Mouse (Mus musculus) heart, embryonic 14.5 days (tissue): Measurements from ENCODE around the gene Ccdc96. TPM values are rescaled to one million over a fixed set of nuclear protein-coding genes. Genes with fewer than 3 reads are reported as not detected.

Experiments used
- ATAC-seq: fragments of 200-750 bp; cut with Nextera tagmentation; 2 replicates; pipeline ENCODE4 v1.8.0; 2017; ENCODE audit warnings: low read depth, moderate TSS enrichment; ENCODE audit not compliant: insufficient number of reproducible peaks, insufficient read depth, low FRiP score
- H3K27ac ChIP-seq, 2 experiments: fragments of 200-500 bp in 1 of 2; fragments of 300-500 bp in 1 of 2; sonication (generic) in 1 of 2; replicated peaks in 1 of 2; 2 replicates each; pipeline ENCODE4 v1.5.1; 2012 to 2014; ENCODE audit warnings: low read depth in 2 of 2, low read length in 2 of 2, control low read depth in 1 of 2, mild to moderate bottlenecking in 1 of 2, mixed read lengths in 1 of 2; ENCODE audit not compliant: control insufficient read depth in 1 of 2, insufficient read depth in 1 of 2
- H3K27me3 ChIP-seq: fragments of 300-500 bp; sonication (generic); 2 replicates; pipeline ENCODE4 v1.6.1; 2014; ENCODE audit warnings: mild to moderate bottlenecking, low read length, control low read depth; ENCODE audit not compliant: control insufficient read depth, insufficient read depth
- H3K36me3 ChIP-seq: fragments of 300-500 bp; sonication (generic); 2 replicates; pipeline ENCODE4 v1.6.1; 2014; ENCODE audit warnings: mild to moderate bottlenecking, control low read depth, low read length, mixed read lengths; ENCODE audit not compliant: control insufficient read depth, insufficient read depth
- H3K4me1 ChIP-seq, 2 experiments: fragments of 200-500 bp in 1 of 2; fragments of 300-500 bp in 1 of 2; sonication (generic) in 1 of 2; 2 replicates each; pipeline ENCODE4 v1.6.1; 2012 to 2014; ENCODE audit warnings: low read length in 2 of 2, control low read depth in 1 of 2, mixed read lengths in 1 of 2; ENCODE audit not compliant: control insufficient read depth in 2 of 2, insufficient read depth in 2 of 2
- H3K4me2 ChIP-seq: fragments of 300-500 bp; sonication (generic); 2 replicates; pipeline ENCODE4 v1.6.1; 2014; ENCODE audit warnings: mild to moderate bottlenecking, low read length
- H3K4me3 ChIP-seq, 2 experiments: fragments of 200-500 bp in 1 of 2; fragments of 300-500 bp in 1 of 2; sonication (generic) in 1 of 2; 2 replicates each; pipeline ENCODE4 v1.5.1; 2012 to 2014; ENCODE audit warnings: low read length in 2 of 2, mild to moderate bottlenecking in 2 of 2, control low read depth in 1 of 2, low read depth in 1 of 2, moderate library complexity in 1 of 2; ENCODE audit not compliant: control insufficient read depth in 1 of 2, insufficient read depth in 1 of 2
- H3K9ac ChIP-seq: fragments of 300-500 bp; sonication (generic); 2 replicates; pipeline ENCODE4 v1.6.1; 2014; ENCODE audit warnings: mild to moderate bottlenecking, low read length
- H3K9me3 ChIP-seq: fragments of 300-500 bp; sonication (generic); 2 replicates; pipeline ENCODE4 v1.6.1; 2016; ENCODE audit warnings: low read length, control low read depth; ENCODE audit not compliant: control insufficient read depth
- WGBS: fragments of 180-500 bp; shearing (Covaris S2); extraction: QIAGEN DNeasy Blood & Tissue Kit; methylation state at CpG from one replicate; pipeline ENCODE4 v1.1.7; 2014; 5-methylcytosine and 5-hydroxymethylcytosine counted together
- polyA plus RNA-seq: library from polyadenylated mRNA; unstranded; fragments of >200 nt; fragmentation: Nextera tagmentation; extraction: Ambion mirVana; gene quantifications from 2 replicates; pipeline ENCODE4 v1.2.1, GENCODE M21; 2014

Ccdc96 gene
- polyA plus RNA-seq, 1 experiment from 2014 or later: 0.18 TPM

DNA sequence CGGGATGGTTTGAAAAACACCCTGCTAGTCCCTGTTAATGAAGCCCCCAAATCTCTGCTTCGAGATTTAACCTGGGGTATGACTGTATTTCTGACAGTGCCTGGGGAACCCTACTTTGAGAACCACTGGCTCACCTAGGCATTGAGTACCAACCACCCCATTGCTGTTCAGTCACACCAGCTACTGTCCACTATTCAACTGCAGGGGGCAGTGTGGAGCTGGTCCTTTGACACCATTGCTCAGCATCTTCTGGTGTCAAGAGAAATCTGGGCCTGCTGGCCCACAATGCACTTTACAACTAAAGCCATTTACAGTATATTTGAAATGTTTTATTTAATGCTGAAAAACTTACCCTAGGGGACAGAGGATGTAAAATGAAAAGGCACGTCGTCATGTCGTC lies 10.1 kb upstream of the Ccdc96 start:
- Histone ChIP-seq H3K4me3 (no peak overlapping the region), H3K27ac (no peak overlapping the region), H3K4me2 (no peak overlapping the region), H3K9ac (no peak overlapping the region), H3K4me1 (peaks cover 3 to 5% of the 10 kb centered on the region in 2 experiments; a peak in 3 of 4 replicates), H3K36me3 (peaks cover 65% of the 10 kb centered on the region), H3K9me3 (no peaks in the 10 kb centered on the region), H3K27me3 (no peaks in the 10 kb centered on the region)
- WGBS: 88% methylated on average over 5 of the region's 5 CpGs
- ATAC-seq: no peak

DNA sequence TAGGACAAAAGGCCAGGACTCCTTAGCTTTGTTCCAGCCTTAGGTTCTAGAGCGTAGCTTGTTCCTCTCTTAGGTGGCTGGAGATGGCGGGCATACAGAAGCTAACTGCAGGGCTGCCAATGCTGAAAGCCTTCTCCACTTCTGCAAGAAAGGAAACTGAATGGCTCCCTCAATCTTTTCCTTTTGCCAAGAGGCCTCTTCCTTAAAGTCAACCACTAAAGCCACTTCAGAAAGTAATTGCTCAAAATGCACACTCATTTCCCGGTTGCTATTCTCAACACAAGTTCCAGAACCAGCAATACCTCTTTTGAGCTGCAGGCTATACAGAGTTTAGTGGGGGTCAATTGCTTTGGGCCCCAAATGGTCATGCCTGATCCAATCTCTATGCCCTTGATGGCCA lies 6.9 kb upstream of the Ccdc96 start:
- H3K27me3 ChIP-seq: no peaks in the 10 kb centered on the region
- H3K27ac ChIP-seq: no peak overlapping the region
- no peak overlapping the region for H3K9ac ChIP-seq
- H3K4me3 ChIP-seq: no peak overlapping the region
- H3K9me3 ChIP-seq: no peaks in the 10 kb centered on the region
- peaks cover 37% of the 10 kb centered on the region for H3K36me3 ChIP-seq
- ATAC-seq: no peak
- no peak overlapping the region for H3K4me2 ChIP-seq
- peaks cover 7 to 20% of the 10 kb centered on the region in 2 experiments; a peak in 3 of 4 replicates for H3K4me1 ChIP-seq
- WGBS: 83% methylated on average over 3 of the region's 3 CpGs

DNA sequence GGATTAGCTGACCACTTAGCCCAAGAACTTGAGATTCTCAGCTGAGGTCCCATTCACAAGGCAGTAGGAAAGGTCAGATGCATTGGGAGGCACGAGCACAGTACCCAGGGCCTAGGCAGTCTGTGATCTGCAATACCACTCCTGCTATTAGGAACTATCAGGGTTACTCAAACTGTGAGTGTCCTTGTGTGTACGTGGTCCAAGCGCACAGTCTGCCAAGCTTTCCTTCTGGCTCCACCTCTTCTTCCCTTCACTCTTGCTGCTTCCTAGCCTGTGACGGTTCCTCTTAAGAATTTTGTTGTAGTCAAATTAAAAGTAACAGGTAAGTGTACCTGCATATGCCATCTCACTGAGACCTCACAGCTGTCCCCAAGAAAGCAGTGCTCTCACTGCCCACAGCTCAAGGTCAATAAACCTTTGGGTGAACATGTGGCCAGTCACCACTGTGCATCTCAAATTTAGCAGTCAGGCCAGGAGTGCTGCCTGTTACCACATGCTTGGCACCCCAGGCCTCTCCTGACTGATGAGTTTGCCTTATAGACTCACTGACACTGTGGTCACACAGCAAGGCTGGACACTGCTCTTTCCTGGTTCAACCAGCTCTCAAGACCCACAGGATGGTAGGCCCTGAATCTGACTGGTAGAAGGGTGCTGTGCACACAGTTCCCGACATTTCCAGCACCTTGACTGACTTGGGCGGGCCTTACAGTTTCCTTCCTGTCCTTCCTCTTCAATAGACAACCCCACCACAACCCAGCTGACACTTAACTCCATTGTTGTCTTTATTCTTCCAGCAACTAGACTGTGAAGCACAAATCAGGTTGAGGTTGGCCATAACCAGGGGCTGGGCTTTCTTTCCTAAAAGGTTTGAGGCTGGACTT lies 5.6 kb upstream of the Ccdc96 start:
- Histone ChIP-seq H3K9ac (no peak overlapping the region), H3K4me2 (no peak overlapping the region), H3K27ac (no peak overlapping the region), H3K4me1 (peaks cover 7 to 28% of the 10 kb centered on the region in 2 experiments), H3K9me3 (no peaks in the 10 kb centered on the region), H3K36me3 (peaks cover 24% of the 10 kb centered on the region), H3K27me3 (no peaks in the 10 kb centered on the region), H3K4me3 (no peak overlapping the region)
- 82% methylated on average over 6 of the region's 6 CpGs for WGBS
- ATAC-seq: no peak

DNA sequence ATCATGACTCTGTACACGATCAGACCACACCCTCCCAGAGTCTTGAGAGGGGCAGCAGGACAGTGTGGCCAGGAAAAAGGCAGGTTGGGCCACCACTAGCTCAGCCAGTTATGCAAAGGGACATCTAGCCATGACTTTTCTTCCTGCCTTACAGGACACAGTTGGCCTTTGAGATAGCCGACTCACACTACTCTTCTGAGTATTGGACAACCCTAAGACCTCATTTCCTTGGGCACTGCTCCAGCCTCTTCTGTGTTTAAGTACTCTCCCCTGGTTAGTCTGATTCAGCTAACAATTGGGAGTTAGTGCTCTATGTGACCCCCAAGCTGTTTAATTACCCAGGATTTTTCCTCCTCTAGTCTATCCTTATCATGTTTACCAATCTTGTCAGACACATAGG lies 4.7 kb upstream of the Ccdc96 start:
- ATAC-seq: no peak

DNA sequence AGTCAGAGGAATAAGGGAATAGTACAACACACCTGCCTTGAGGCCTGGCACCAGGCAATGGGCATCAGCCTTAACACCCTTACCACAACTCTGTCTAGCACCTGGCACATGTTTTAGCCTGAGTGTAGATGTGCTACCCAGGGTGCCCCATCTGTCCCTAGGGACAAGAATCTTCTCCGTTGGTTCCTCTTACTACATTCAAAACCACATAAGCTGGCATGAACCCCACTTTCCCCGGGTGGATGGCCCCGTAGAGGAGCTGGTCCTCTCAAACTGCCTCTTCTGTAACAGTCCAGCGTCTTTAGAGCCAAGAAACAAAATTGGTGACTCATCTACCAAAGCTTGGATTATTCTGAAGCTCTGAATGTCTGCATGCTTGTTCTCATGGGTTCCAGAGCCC lies 4.0 kb upstream of the Ccdc96 start:
- Histone ChIP-seq H3K4me3 (no peak overlapping the region), H3K4me2 (no peak overlapping the region), H3K4me1 (peaks cover 14 to 36% of the 10 kb centered on the region in 2 experiments), H3K9ac (0 out of 2 replicates have a peak overlapping the region, but pooled peaks have one; percentile 17), H3K27me3 (peaks cover 7% of the 10 kb centered on the region), H3K36me3 (peaks cover 15% of the 10 kb centered on the region), H3K27ac (no peak overlapping the region), H3K9me3 (no peaks in the 10 kb centered on the region)
- no peak for ATAC-seq
- 92% methylated on average over 4 of the region's 4 CpGs for WGBS

More for the DNA sequence above, 4.7 kb upstream of the Ccdc96 start:
- Histone ChIP-seq H3K27ac (no peak overlapping the region), H3K36me3 (peaks cover 19% of the 10 kb centered on the region), H3K27me3 (peaks cover under 1% of the 10 kb centered on the region; the same call in 1 of the 2 replicates), H3K4me3 (no peak overlapping the region), H3K9ac (no peak overlapping the region), H3K4me1 (peaks cover 7 to 30% of the 10 kb centered on the region in 2 experiments), H3K9me3 (no peaks in the 10 kb centered on the region), H3K4me2 (no peak overlapping the region)
- WGBS: 49% methylated on average over 2 of the region's 2 CpGs

DNA sequence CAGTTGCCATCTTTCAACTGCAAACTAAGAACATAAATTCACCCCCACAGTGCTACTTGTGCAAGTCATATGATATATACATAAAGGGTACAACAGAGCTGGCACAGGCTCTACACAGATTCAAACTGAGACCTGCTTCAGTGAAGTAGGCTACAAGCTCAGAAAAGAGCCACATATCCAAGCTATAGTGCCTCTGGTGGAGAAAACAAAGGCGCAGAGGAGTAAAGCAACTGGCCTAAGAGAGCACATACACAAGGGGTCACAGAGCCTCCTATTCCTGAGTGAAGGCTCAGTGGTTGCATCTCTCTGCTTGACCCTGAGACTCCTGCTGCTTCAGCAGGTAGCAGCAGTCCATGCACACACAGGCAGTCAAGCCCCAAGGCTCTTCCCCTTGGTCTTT lies 3.3 kb upstream of the Ccdc96 start:
- Histone ChIP-seq H3K9ac (0 out of 2 replicates have a peak overlapping the region, but pooled peaks have one; percentile 17), H3K4me3 (no peak overlapping the region), H3K36me3 (peaks cover 10% of the 10 kb centered on the region), H3K4me2 (no peak overlapping the region), H3K9me3 (no peaks in the 10 kb centered on the region), H3K27ac (no peak overlapping the region), H3K27me3 (peaks cover 14% of the 10 kb centered on the region), H3K4me1 (peaks cover 15 to 38% of the 10 kb centered on the region in 2 experiments)
- WGBS: 69% methylated on average over 1 of the region's 1 CpGs
- ATAC-seq: no peak

DNA sequence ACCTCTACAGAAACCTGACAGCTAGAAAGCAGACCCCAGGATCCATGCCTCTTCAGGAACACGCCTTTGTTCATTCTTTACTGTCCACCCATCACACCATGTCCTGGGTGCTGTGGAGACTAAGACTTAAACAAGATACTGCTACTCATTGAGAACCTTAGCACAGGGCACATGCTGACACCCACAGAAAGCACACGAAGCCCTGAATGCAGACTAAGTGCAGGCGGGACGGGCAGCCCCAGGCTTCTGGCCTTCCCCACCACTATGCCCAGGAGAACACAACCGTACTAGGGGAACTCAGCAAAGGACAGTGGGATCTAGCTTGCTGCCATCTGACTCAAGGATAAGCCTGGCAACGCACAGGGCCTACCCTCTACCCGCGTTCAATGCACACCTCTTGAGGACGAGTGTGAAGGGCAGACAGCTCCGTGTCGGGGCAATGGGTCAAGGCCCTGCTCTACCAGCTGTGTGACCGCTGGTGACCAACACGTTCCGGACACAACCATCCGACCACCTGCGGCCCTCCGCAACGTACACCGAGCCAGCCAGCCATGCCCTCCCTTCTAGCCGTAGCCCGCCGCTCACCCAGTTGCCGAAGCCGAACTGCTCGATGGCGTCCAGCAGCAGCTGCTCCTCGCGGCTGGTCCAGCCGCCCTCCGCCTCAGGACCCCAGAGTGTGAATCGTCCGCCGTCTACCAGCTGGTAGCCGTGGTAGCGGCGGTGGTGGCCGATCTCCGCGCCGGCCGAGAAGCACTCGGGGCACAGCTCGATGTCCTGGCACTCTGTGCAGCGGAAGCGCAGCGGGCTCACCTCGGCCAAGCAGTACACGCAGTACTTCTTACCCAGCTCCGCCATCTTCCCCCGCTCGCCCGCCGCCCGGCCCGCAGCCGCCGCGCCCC lies 936 bp upstream of the Ccdc96 start:
- peak overlapping the region; percentile 93 for H3K4me3 ChIP-seq
- WGBS: 1% methylated on average over 57 of the region's 58 CpGs
- peaks cover 4% of the 10 kb centered on the region; the same call in 1 of the 2 replicates for H3K36me3 ChIP-seq
- H3K4me2 ChIP-seq: peak overlapping the region; percentile 94
- peaks cover 15 to 38% of the 10 kb centered on the region in 2 experiments for H3K4me1 ChIP-seq
- H3K9me3 ChIP-seq: no peaks in the 10 kb centered on the region
- peak overlapping the region; percentile 94 for H3K9ac ChIP-seq
- H3K27me3 ChIP-seq: peaks cover 19% of the 10 kb centered on the region
- peak overlapping the region; percentile 56 to 74; a peak in 3 of 4 replicates for H3K27ac ChIP-seq
- peak; percentile 40 for ATAC-seq
